Mouse (Mus musculus) testis, postnatal 10 days (tissue): ENCODE data around the gene Lamp1.

Experiments
- DNase-seq: peaks from one replicate; pipeline ENCODE4 v3.0.0; 2021; ENCODE audit warnings: low spot score

The Lamp1 gene

GRCm38 (mm10) chr8:13163563-13163962 is 4.6 kb downstream of the Lamp1 start:
- DNase-seq = no peak

- no peak for DNase-seq
These were observed 5.4 kb downstream of the Lamp1 start for GRCm38 (mm10) chr8:13164361-13164760.

GRCm38 (mm10) chr8:13170510-13170909 is 11.5 kb downstream of the Lamp1 start:
- DNase-seq = no peak

GRCm38 (mm10) chr8:13174305-13174704 is 15.3 kb downstream of the Lamp1 start:
- DNase-seq = no peak

GRCm38 (mm10) chr8:13174811-13175210 is 15.8 kb downstream of the Lamp1 start:
- DNase-seq = no peak

- DNase-seq = no peak
These were observed 16.7 kb downstream of the Lamp1 start for GRCm38 (mm10) chr8:13175650-13176049.

GRCm38 (mm10) chr8:13177173-13177852 is 18.4 kb downstream of the Lamp1 start:
- no peak for DNase-seq

GRCm38 (mm10) chr8:13178137-13178536 is 19.2 kb downstream of the Lamp1 start:
- no peak for DNase-seq

- no peak for DNase-seq
These were observed 20.5 kb downstream of the Lamp1 start for GRCm38 (mm10) chr8:13179482-13179881.

- DNase-seq = no peak
These were observed 21.0 kb downstream of the Lamp1 start for GRCm38 (mm10) chr8:13179948-13180347.

- no peak for DNase-seq
These were observed 21.4 kb downstream of the Lamp1 start for GRCm38 (mm10) chr8:13180408-13180807.

- DNase-seq = no peak
These were observed 22.1 kb downstream of the Lamp1 start for GRCm38 (mm10) chr8:13180911-13181690.

- no peak for DNase-seq
These were observed 22.7 kb downstream of the Lamp1 start for GRCm38 (mm10) chr8:13181691-13181976.

GRCm38 (mm10) chr8:13186819-13187218 is 27.9 kb downstream of the Lamp1 start:
- DNase-seq = no peak

- DNase-seq = no peak
These were observed 28.3 kb downstream of the Lamp1 start for GRCm38 (mm10) chr8:13187229-13187628.

- DNase-seq = no peak
These were observed 28.7 kb downstream of the Lamp1 start for GRCm38 (mm10) chr8:13187638-13188037.

- DNase-seq = no peak
These were observed 29.1 kb downstream of the Lamp1 start for GRCm38 (mm10) chr8:13188052-13188555.

- no peak for DNase-seq
These were observed 29.9 kb downstream of the Lamp1 start for GRCm38 (mm10) chr8:13188857-13189256.

GRCm38 (mm10) chr8:13190235-13190634 is 31.3 kb downstream of the Lamp1 start:
- no peak for DNase-seq

- DNase-seq = no peak
These were observed 35.9 kb downstream of the Lamp1 start for GRCm38 (mm10) chr8:13194818-13195217.

- DNase-seq = no peak
These were observed 38.5 kb downstream of the Lamp1 start for GRCm38 (mm10) chr8:13197493-13197892.

- DNase-seq = no peak
These were observed 40.6 kb downstream of the Lamp1 start for GRCm38 (mm10) chr8:13199385-13200061.
